Mouse (Mus musculus): ENCODE data around the gene Fank1. TPM values are rescaled to one million over a fixed set of nuclear protein-coding genes. Genes with fewer than 3 reads are reported as not detected.
"Not testable (repeated sequence)": the region's sequence is repeated elsewhere in the genome, so short reads cannot be mapped to it uniquely, and the experiment has no call there.

The Fank1 gene
- total RNA-seq, 2 experiments from 2014 or later: not detected

DNA sequence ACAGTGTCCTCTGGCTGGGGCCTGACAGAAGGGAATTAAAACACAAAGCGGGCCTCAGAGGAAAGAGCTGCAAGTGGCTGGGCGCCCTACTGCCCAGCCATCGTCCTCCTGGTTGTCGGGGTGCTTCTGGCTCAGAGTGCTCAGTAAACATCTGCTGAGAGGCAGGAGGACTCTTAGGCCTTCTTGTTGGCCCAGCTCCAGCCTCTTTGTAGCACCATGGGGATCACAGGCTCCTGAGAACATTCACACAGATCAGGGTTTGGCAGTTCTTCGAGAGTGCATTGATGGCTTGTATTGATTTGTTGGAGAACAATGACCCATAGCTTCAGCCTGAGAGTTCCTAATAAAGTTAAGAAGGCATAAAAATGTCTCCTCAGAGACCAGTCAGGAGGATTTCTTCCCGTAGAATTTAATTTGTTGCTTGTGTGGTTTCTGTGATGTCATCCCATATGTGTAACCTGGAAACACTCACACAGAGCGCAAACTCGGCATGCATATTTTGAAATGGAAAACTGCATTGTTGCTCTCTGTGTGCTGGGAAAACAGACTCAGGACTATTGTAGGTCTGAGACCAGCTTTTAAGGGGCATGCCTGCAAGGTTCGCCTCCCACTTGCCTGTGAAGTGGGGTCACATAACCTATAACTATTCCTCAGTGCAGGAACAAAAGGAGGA lies 108.2 kb downstream of the Fank1 start:
- not testable (repeated sequence) for ATAC-seq (replicated peaks; ENCODE audit: low FRiP score, poor library complexity, severe bottlenecking)

DNA sequence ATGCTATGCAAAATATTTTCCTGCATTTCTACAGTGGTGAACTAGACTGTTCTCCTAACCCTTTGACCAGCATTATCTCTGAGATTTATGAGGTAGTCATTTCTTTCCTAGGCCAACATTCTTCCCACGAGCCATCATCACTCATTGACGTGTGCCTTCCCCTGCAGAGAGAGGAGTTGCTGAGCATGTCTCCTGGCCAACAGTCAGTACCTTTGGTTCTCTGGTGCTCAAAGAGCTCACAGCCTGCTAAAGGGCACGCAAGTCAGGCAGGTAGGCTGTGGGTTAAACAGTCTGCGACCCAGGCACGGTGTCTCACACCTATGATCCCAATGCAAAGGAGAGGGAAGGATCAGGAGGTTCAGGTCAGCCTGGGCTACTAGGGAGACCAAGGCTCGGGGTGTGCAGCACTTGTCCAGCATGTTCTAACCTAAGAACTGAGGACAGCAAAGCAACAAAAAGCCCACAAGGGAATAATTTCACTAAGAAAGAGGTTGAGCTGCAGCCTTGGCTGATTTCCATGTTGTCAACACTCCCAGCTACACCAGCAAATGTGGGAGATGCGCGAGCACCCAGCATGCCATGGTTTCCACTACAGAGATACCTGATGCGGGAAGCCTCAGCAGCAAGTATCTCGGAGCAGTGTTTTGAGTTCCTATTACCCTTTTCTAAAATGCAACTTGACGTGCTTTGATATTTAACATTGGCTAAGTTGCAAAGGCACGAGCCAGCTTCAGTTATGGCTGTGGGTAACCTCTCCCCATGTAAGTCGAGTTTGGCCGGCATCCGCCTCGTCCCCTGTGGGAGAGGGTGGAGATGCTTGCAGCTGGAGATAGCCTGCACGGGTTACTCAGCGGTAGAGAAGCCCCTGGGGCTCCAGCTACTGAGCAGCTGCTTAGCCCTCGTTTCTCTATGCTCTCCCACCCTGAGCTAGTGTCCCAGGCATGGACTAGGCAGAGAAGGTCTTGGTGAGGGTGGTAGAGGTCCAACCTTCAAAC lies 112.6 kb downstream of the Fank1 start:
- ATAC-seq (replicated peaks; ENCODE audit: low FRiP score, poor library complexity, severe bottlenecking): no peak

DNA sequence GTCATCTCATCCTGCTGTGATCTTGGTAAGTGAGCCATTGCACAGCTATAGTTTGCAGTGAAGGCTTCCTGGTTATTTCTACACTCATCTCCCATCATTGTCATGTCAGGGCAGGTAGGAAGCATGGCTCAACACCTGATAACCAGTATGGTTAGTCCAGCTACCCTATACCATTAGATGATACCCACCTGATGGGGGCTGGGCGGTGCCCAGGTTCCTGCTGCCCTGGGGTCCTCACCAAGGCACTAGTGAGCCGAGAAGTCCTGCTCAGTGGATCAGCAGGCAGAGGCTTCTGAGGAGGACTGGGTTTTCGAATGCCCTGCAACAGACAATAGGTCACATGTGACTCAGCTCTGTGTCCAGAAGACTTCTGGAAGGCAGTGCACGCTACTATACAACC lies 113.3 kb downstream of the Fank1 start:
- ATAC-seq (replicated peaks; ENCODE audit: low FRiP score, poor library complexity, severe bottlenecking): no peak

DNA sequence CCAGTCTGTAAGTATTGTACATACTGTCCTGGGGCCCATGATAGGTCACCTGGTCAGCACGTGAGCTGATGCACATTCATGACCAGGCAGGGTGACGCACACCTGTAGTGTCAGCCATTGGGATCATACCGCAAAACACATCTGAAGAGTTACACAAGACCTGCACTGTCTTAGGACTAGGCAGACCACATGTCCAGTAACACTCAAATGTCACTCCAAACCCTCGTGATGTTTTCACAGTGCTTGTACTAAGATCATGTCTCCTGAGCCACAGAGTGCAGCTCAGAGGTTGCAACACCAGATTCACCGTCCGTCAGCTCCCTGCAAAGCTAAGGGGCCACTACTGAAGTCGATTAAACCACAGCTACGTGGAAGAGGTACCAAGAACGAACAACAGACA lies 114.6 kb downstream of the Fank1 start:
- ATAC-seq (replicated peaks; ENCODE audit: low FRiP score, poor library complexity, severe bottlenecking): no peak

DNA sequence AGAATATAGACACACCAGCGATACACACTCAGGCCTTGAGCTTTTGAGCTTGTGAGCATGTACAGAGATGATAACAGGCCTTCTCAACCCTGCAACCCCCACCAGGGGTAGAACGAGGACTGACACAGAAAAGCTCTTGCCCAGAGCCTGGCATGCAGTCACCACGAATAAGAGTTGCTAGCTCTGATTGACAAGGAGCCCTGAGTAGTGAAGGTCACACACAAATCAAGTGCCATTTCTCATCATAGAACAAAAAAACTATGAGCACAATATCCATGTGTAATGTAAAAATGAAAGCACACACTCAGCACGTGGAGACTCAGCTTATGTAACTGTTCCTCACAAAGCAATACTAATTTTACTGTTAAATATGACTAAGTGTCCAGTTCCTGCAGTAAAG lies 115.1 kb downstream of the Fank1 start:
- no peak for ATAC-seq (replicated peaks; ENCODE audit: low FRiP score, poor library complexity, severe bottlenecking)

DNA sequence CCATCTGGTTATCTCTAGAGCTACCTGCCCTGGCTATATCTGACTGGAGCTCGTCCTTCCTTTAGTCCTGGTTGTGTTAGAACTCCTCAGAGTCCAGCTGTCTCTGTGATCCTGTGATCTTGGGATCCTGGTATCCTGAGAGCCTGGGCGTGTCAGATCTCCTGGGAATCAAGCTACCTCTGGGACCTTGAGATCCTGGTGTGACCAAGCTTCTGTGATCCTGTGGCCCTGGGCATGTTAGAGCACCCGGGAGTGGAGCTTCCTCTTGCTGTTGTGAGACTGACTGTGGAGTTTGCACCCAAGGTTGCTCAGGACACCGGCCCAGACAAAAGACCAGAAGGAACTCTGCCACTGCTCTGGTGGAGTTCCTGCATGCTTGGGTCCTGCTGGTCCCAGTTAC lies 122.7 kb downstream of the Fank1 start:
- ATAC-seq (replicated peaks; ENCODE audit: low FRiP score, poor library complexity, severe bottlenecking): no peak

DNA sequence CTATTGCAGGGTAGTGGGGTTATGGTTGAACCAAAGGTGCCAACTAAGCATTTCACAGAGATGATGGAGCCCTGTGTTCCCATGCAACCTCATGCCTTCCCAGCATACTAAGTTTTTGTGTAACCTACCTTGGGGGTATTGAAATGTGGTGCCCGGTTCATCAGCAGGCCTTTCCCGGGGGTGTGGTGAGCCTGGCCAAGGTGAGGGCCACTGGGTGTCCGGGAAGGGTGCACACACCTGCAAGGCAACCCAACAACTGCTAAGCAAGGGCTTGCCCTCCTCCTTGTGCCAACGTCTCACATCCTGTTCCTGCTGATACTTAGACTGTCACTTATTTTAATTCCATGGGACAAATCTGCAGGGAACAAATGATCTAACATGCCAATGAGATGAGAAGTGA lies 132.3 kb downstream of the Fank1 start:
- no peak for ATAC-seq (replicated peaks; ENCODE audit: low FRiP score, poor library complexity, severe bottlenecking)

DNA sequence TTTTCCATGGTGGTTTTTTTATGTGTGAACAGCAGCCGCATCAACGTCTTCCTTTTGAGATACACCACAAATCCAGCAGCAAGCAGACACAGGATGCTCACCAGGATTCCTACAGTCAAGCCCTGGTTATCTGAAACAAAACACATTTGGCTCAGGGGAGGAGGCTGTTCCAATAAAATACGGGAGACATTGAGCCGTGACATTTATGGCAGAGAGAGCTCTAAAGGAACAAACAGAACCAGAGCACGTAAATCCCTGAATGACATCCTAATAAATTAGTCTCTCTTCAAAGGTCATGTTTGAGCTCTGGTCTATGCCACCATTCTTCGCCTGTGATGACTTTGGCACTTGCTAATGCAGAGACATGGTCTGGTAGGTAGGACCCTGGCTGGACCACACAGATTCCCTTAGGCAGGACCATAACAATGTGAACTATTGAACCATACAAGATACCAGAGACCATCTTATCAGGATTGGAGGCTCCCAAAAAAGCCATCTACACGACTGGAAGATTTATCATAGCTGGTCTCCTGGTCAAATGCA lies 133.2 kb downstream of the Fank1 start:
- ATAC-seq (replicated peaks; ENCODE audit: low FRiP score, poor library complexity, severe bottlenecking): no peak

DNA sequence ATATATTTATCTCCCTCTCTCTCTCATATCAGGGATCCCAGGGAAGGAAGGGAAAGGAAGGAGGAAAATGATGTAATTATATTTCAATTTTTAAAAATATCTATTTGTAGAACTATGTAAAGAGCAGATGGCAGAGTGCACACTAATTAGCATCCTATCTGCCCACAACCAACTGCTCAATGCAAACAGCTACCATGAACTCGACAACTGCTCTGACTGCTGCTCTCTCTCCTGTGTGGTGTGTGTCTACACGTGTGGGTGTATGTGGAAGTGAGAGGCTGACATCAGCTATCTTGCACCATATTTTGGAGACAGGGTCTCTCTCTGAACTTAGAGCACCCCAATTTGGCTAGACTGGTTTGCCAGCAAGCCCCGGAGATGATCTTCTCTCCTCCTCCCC lies 135.2 kb downstream of the Fank1 start:
- ATAC-seq (replicated peaks; ENCODE audit: low FRiP score, poor library complexity, severe bottlenecking): no peak

DNA sequence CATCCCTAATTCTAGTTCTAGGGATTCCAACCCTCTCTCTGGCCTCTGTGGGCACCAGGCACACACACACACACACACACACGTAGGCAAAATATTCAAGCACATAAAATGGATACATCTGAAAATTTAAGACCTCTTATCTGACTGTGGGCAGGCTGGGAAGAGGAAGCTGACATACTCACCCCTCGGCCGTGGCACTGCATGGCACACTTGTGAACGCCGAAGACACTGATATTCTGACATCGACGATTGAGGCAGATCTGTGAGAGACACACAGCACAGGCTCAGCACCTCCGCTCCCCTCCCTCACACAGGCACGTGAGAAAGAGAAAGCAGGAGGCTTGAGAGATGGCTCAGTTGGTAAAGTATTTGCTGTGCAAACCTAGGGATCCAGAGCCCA lies 139.6 kb downstream of the Fank1 start:
- no peak for ATAC-seq (replicated peaks; ENCODE audit: low FRiP score, poor library complexity, severe bottlenecking)

DNA sequence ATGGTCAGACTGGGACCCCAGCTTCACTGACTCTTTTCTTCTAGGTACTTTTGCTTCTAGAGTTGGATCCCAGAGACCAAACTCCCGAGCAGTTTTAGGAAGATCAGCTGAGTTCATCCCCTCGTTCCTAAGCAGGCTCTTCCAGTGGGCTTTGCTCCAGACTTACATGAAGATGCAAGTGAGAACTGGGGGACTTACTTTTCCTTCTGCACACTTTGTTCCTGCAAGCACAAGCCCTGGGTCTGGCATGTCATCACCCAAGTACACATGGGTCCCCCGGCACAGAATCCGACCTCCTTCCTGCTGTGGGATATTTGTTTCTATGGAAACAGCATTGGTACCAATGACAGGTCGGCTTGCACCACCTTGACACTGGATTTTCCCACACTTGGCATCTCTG lies 142.6 kb downstream of the Fank1 start:
- ATAC-seq (replicated peaks; ENCODE audit: low FRiP score, poor library complexity, severe bottlenecking): no peak

DNA sequence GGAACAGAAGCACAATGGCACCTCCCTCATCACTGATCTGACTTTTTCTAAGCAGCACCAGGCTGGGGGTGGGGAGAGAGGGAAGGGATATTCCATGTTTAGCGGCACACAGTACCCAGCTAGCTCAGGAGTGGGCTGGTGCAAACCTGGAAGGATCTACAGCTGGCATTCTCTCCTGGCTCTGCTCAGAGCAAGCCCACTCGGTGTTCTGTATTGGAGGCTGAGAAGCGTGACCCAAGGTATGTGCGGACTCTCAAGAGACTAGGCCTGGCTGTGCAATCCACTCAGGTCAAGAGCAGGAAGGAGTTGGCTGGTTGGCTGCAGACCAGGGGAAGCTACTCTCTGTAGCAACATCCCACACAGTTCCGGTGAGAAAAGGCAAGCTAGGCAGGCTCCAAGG lies 143.3 kb downstream of the Fank1 start:
- no peak for ATAC-seq (replicated peaks; ENCODE audit: low FRiP score, poor library complexity, severe bottlenecking)

DNA sequence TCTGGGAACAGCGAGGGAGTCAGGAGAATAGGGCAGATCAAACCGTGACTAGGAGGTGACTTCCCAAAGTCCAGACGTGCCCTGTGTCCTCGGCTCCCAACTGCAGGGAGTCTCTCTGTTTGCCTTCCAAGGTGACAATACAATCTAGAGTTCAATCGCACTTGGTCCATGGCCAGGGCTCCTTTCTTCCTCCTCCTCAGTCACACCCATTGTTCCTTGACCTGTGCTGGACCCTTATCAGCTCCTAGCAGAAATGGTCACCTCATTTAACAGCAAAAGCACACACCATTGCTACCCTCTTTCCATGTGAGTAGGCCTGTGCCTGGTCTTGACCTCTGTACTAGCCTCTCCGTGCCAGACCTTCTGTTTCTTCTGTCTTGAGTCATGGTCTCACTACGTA lies 144.1 kb downstream of the Fank1 start:
- ATAC-seq (replicated peaks; ENCODE audit: low FRiP score, poor library complexity, severe bottlenecking): no peak

DNA sequence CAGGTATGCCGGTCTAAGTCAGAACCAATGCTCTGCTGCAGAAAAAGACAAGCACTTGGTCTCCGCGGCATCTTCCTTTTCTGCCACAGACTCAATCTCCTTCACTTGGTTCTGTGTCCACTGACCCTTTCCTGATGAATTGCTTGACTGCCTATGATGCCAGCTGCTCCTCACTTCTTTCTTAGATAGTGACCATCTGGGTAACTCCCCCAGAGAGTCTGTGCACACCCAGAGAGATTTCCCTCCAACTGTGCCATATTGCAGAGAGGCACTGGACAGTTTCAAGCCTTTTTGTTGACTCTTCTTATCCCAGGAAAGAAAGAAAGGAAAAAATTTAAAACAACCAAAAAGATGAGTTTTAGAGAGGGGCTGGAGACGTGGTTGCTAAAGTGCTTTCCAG lies 144.6 kb downstream of the Fank1 start:
- no peak for ATAC-seq (replicated peaks; ENCODE audit: low FRiP score, poor library complexity, severe bottlenecking)

DNA sequence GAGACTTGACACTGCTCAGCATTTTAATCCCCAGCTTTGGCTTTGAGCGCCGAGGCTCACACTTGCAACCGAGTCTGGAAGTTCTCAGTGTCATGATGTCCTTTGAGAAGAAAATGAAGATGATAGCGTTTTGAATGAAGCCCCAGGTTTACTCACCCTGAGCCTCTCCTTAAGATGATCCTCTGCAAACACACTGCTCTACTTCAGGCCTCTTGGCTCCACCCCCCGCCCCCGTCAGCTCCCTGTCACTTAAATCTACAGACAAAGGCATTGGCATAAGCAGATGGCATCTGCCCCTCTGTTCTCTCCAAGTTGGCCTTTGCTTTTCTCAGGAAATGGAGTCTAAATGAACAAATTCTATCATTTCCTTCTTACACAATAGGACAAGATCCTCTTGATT lies 147.3 kb downstream of the Fank1 start:
- no peak for ATAC-seq (replicated peaks; ENCODE audit: low FRiP score, poor library complexity, severe bottlenecking)

DNA sequence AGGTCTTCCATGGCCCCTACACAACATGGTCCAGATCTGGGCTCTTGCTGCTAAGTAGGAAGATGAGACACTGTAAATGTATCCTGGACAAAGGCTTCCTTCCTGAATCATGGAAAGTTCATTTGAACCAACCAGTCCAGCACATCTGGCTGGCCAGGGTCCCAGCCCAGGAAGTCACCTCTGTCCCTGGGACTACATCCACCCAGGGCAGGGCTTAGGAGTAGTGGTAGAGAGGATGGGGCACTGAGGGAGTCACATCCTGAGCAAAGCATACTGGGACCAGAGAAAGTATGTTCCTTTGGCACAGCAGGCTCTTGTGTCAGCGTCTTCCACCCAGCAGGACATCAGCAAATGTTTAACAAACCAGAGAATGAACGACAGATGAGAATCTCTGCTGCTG lies 149.1 kb downstream of the Fank1 start:
- no peak for ATAC-seq (replicated peaks; ENCODE audit: low FRiP score, poor library complexity, severe bottlenecking)

DNA sequence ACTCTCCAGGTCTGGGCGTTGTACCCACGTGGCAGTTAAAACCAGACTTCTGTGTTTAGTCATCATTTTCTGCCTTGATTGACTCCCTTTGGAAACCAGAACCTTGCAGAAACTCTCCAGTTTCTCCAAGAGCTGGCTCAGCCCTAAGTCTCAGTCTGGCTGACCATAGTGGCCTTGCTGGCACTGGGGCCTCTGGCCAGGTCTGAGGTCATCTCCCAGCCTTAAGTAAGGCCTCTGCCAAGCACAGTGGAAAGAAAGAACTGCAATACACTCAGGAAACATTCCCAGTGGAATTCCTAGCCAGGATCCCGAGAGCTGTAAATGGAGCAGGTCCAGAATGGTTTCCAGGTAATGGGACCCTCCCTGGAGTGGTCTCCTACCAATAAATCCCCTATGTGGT lies 152.3 kb downstream of the Fank1 start:
- ATAC-seq (replicated peaks; ENCODE audit: low FRiP score, poor library complexity, severe bottlenecking): no peak

Data from erythroblast, adult 5-6 weeks (primary cell).